Comparison of ENCODE assay signal across 10 mouse cellular contexts in genomic region chr3:27573458-27573857, GRCm38 (mm10).
DNase-seq lines count a peak whose midpoint lies in the region; ATAC-seq and TF ChIP-seq lines count a peak whose summit lies in the region.
"Had no signal": no experiment of that assay in that cellular context is flagged by ENCODE, and none has a peak within 500 bp of the region (broad histone marks: within the 10 kb centered on the region; RNA-seq: fewer than 3 reads in every experiment).

No protein-coding gene starts in this region.

- TF ChIP-seq CTCF in kidney, postnatal 0 days (IDR thresholded peaks at IDR 0.05; ENCODE audit: low read depth): no peak

- no peak overlapping the region for H3K4me2 ChIP-seq in kidney, postnatal 0 days (ENCODE audit: low read length)
- H3K4me2 ChIP-seq in kidney, embryonic 14.5 days (replicated peaks; ENCODE audit: low read depth, low read length): no peak overlapping the region
- no peak overlapping the region for H3K4me2 ChIP-seq in embryonic facial prominence, embryonic 12.5 days (replicated peaks)
- no peak overlapping the region for H3K4me2 ChIP-seq in hindbrain, embryonic 15.5 days
- H3K4me2 ChIP-seq in midbrain, embryonic 16.5 days (ENCODE audit: low read length): no peak overlapping the region

- no peak overlapping the region for H3K9ac ChIP-seq in kidney, postnatal 0 days (ENCODE audit: low read depth, low read length)
- no peak overlapping the region for H3K9ac ChIP-seq in kidney, embryonic 14.5 days (ENCODE audit: low read depth, low read length)
- no peak overlapping the region for H3K9ac ChIP-seq in embryonic facial prominence, embryonic 12.5 days
- no peak overlapping the region for H3K9ac ChIP-seq in hindbrain, embryonic 15.5 days
- H3K9ac ChIP-seq in midbrain, embryonic 16.5 days (ENCODE audit: low read depth, low read length): no peak overlapping the region

- no peak for DNase-seq in kidney, postnatal 0 days (ENCODE audit: low spot score)
- DNase-seq in testis, postnatal 14 days (ENCODE audit: low spot score): no peak
- no peak for DNase-seq in kidney, postnatal 25 days
- no peak for DNase-seq in frontal cortex, postnatal 10 days (ENCODE audit: low spot score in 2 of 2)
- DNase-seq: cerebellum, adult 11 months had no signal

- H3K27ac ChIP-seq in kidney, postnatal 0 days: peak overlapping the region; percentile 19; the same call in 1 of the 2 replicates
- H3K27ac ChIP-seq in kidney, embryonic 14.5 days (ENCODE audit: low read depth, low read length): no peak overlapping the region
- 0 out of 2 replicates have a peak overlapping the region, but pooled peaks have one; percentile 37 for H3K27ac ChIP-seq in embryonic facial prominence, embryonic 12.5 days
- peak overlapping the region; percentile 33 for H3K27ac ChIP-seq in hindbrain, embryonic 15.5 days (replicated peaks)
- H3K27ac ChIP-seq in midbrain, embryonic 16.5 days (ENCODE audit: low read length): peak overlapping the region; percentile 18; the same call in 1 of the 2 replicates

- H3K9me3 ChIP-seq in kidney, postnatal 0 days (replicated peaks; ENCODE audit: low read length): no peaks in the 10 kb centered on the region
- H3K9me3 ChIP-seq in kidney, embryonic 14.5 days (ENCODE audit: control insufficient read depth, low read length): no peaks in the 10 kb centered on the region
- H3K9me3 ChIP-seq in embryonic facial prominence, embryonic 12.5 days: no peaks in the 10 kb centered on the region
- no peaks in the 10 kb centered on the region for H3K9me3 ChIP-seq in hindbrain, embryonic 15.5 days
- no peaks in the 10 kb centered on the region for H3K9me3 ChIP-seq in midbrain, embryonic 16.5 days (replicated peaks; ENCODE audit: control insufficient read depth, low read length, poor library complexity, severe bottlenecking)
- H3K9me3 ChIP-seq: megakaryocyte, embryonic 14.5 days had no signal

- H3K4me3 ChIP-seq in kidney, postnatal 0 days (replicated peaks; ENCODE audit: low read depth, low read length): no peak overlapping the region
- H3K4me3 ChIP-seq in kidney, embryonic 14.5 days (ENCODE audit: low read length): no peak overlapping the region
- no peak overlapping the region for H3K4me3 ChIP-seq in embryonic facial prominence, embryonic 12.5 days
- H3K4me3 ChIP-seq in hindbrain, embryonic 15.5 days: no peak overlapping the region
- H3K4me3 ChIP-seq in midbrain, embryonic 16.5 days (ENCODE audit: low read depth, low read length): no peak overlapping the region
- H3K4me3 ChIP-seq: megakaryocyte, embryonic 14.5 days had no signal

- no peaks in the 10 kb centered on the region for H3K36me3 ChIP-seq in kidney, postnatal 0 days (ENCODE audit: insufficient read depth, low read length)
- 0 out of 2 replicates have a peak, but pooled peaks cover 2% of the 10 kb centered on the region for H3K36me3 ChIP-seq in kidney, embryonic 14.5 days (ENCODE audit: control insufficient read depth, insufficient read depth, low read length)
- no peaks in the 10 kb centered on the region for H3K36me3 ChIP-seq in embryonic facial prominence, embryonic 12.5 days
- H3K36me3 ChIP-seq in hindbrain, embryonic 15.5 days: no peaks in the 10 kb centered on the region
- H3K36me3 ChIP-seq in midbrain, embryonic 16.5 days (ENCODE audit: control insufficient read depth, insufficient read depth, low read length): no peaks in the 10 kb centered on the region

- ATAC-seq in kidney, postnatal 0 days (replicated peaks; ENCODE audit: low FRiP score, low read depth): no peak
- ATAC-seq in kidney, embryonic 14.5 days (ENCODE audit: low FRiP score, low TSS enrichment): no peak
- no peak for ATAC-seq in embryonic facial prominence, embryonic 12.5 days (ENCODE audit: insufficient number of reproducible peaks, insufficient read depth, low FRiP score, low TSS enrichment)
- peak; percentile 87 for ATAC-seq in hindbrain, embryonic 15.5 days (ENCODE audit: low FRiP score, low read depth)
- ATAC-seq in midbrain, embryonic 16.5 days: no peak

- 73% methylated on average over 11 of the region's 11 CpGs for WGBS in kidney, postnatal 0 days
- WGBS in kidney, embryonic 14.5 days: 72% methylated on average over 11 of the region's 11 CpGs
- WGBS in embryonic facial prominence, embryonic 12.5 days: 40% methylated on average over 11 of the region's 11 CpGs
- WGBS in hindbrain, embryonic 15.5 days: 24% methylated on average over 11 of the region's 11 CpGs
- 37% methylated on average over 11 of the region's 11 CpGs for WGBS in midbrain, embryonic 16.5 days

- no peaks in the 10 kb centered on the region for H3K4me1 ChIP-seq in kidney, postnatal 0 days (replicated peaks; ENCODE audit: insufficient read depth, low read length)
- no peaks in the 10 kb centered on the region for H3K4me1 ChIP-seq in kidney, embryonic 14.5 days (ENCODE audit: control insufficient read depth, insufficient read depth, low read length)
- H3K4me1 ChIP-seq in embryonic facial prominence, embryonic 12.5 days: peaks cover 19% of the 10 kb centered on the region
- H3K4me1 ChIP-seq in hindbrain, embryonic 15.5 days (replicated peaks): peaks cover 9% of the 10 kb centered on the region
- H3K4me1 ChIP-seq in midbrain, embryonic 16.5 days (ENCODE audit: control insufficient read depth, insufficient read depth, low read length): peaks cover 4% of the 10 kb centered on the region
- H3K4me1 ChIP-seq: megakaryocyte, embryonic 14.5 days had no signal

- no peaks in the 10 kb centered on the region for H3K27me3 ChIP-seq in kidney, postnatal 0 days (ENCODE audit: insufficient read depth, low read length)
- no peaks in the 10 kb centered on the region for H3K27me3 ChIP-seq in kidney, embryonic 14.5 days (ENCODE audit: control insufficient read depth, insufficient read depth, low read length)
- H3K27me3 ChIP-seq in embryonic facial prominence, embryonic 12.5 days: no peaks in the 10 kb centered on the region
- no peaks in the 10 kb centered on the region for H3K27me3 ChIP-seq in hindbrain, embryonic 15.5 days
- H3K27me3 ChIP-seq in midbrain, embryonic 16.5 days (ENCODE audit: control insufficient read depth, insufficient read depth, low read depth, low read length): no peaks in the 10 kb centered on the region
- H3K27me3 ChIP-seq: megakaryocyte, embryonic 14.5 days had no signal
